Mouse (Mus musculus): Measurements from ENCODE around the gene Otof.

Otof gene

GRCm38 (mm10) chr5:30341601-30342365 lies 119.9 kb downstream of the Otof start:
- no peak for DNase-seq (ENCODE audit: low spot score in 2 of 2)

- no peak for DNase-seq (ENCODE audit: low spot score in 2 of 2)
Measured at GRCm38 (mm10) chr5:30340815-30341214, 120.9 kb downstream of the Otof start.

Measured in urinary bladder, postnatal 36 days (tissue).